Mouse (Mus musculus) hindbrain, embryonic 14.5 days (tissue): ENCODE data around the gene Atxn7. TPM values are rescaled to one million over a fixed set of nuclear protein-coding genes. Genes with fewer than 3 reads are reported as not detected.

Source experiments
- ATAC-seq: fragments of 200-750 bp; cut with Nextera tagmentation; 2 replicates; pipeline ENCODE4 v1.8.0; 2017; ENCODE audit warnings: moderate number of reproducible peaks, mild to moderate bottlenecking, moderate TSS enrichment, moderate library complexity; ENCODE audit not compliant: low FRiP score
- DNase-seq: peaks from one replicate; pipeline ENCODE4 v3.0.0-alpha.2; 2015; ENCODE audit warnings: low spot score
- H3K27ac ChIP-seq: fragments of 300-500 bp; sonication (generic); 2 replicates; pipeline ENCODE4 v1.5.1; 2014; ENCODE audit warnings: mild to moderate bottlenecking, moderate library complexity
- H3K27me3 ChIP-seq: fragments of 300-500 bp; sonication (generic); 2 replicates; pipeline ENCODE4 v1.6.1; 2014; ENCODE audit warnings: mild to moderate bottlenecking, low read length, mixed read lengths; ENCODE audit not compliant: control insufficient read depth, insufficient read depth
- H3K36me3 ChIP-seq: fragments of 300-500 bp; sonication (generic); replicated peaks from 2 replicates; pipeline ENCODE4 v1.6.1; 2014; ENCODE audit not compliant: control insufficient read depth, insufficient read depth
- H3K4me1 ChIP-seq: fragments of 300-500 bp; sonication (generic); replicated peaks from 2 replicates; pipeline ENCODE4 v1.6.1; 2014; ENCODE audit warnings: antibody characterized with exemption, low read length, mixed read lengths; ENCODE audit not compliant: control insufficient read depth, insufficient read depth
- H3K4me2 ChIP-seq: fragments of 300-500 bp; sonication (generic); replicated peaks from 2 replicates; pipeline ENCODE4 v1.6.1; 2014; ENCODE audit warnings: mild to moderate bottlenecking, moderate library complexity
- H3K4me3 ChIP-seq: fragments of 300-500 bp; sonication (generic); replicated peaks from 2 replicates; pipeline ENCODE4 v1.5.1; 2014; ENCODE audit warnings: mild to moderate bottlenecking, low read length
- H3K9ac ChIP-seq: fragments of 300-500 bp; sonication (generic); 2 replicates; pipeline ENCODE4 v1.6.1; 2014
- H3K9me3 ChIP-seq: fragments of 300-500 bp; sonication (generic); 2 replicates; pipeline ENCODE4 v1.6.1; 2016; ENCODE audit warnings: low read length; ENCODE audit not compliant: control insufficient read depth
- WGBS: fragments of 180-500 bp; shearing (Covaris S2); extraction: QIAGEN DNeasy Blood & Tissue Kit; methylation state at CpG from one replicate; pipeline ENCODE4 v1.1.7; 2014; 5-methylcytosine and 5-hydroxymethylcytosine counted together
- polyA plus RNA-seq: library from polyadenylated mRNA; unstranded; fragments of >200 nt; fragmentation: Nextera tagmentation; extraction: Ambion mirVana; gene quantifications from 2 replicates; pipeline ENCODE4 v1.2.1, GENCODE M21; 2014

Gene Atxn7
- polyA plus RNA-seq, 1 experiment from 2014 or later: 5.1 TPM

GRCm38 (mm10) chr14:14012383-14013251 lies 51.4 kb downstream of the Atxn7 start:
- H3K9ac ChIP-seq: peak overlapping the region; percentile 98
- H3K4me2 ChIP-seq: peak overlapping the region; percentile 88
- under 1% methylated on average over 72 of the region's 116 CpGs for WGBS
- H3K4me3 ChIP-seq: peak overlapping the region; percentile 86
- peaks cover 13% of the 10 kb centered on the region for H3K4me1 ChIP-seq
- DNase-seq: peak; percentile 84
- peak overlapping the region; percentile 99 for H3K27ac ChIP-seq
- peaks cover 3% of the 10 kb centered on the region; the same call in 1 of the 2 replicates for H3K36me3 ChIP-seq
- peak; percentile 93 for ATAC-seq
- no peaks in the 10 kb centered on the region for H3K27me3 ChIP-seq
- H3K9me3 ChIP-seq: no peaks in the 10 kb centered on the region

- Histone ChIP-seq H3K27ac (peak overlapping the region; percentile 99), H3K4me3 (peak overlapping the region; percentile 86), H3K36me3 (peaks cover 3% of the 10 kb centered on the region; the same call in 1 of the 2 replicates), H3K4me2 (peak overlapping the region; percentile 88), H3K4me1 (peaks cover 13% of the 10 kb centered on the region), H3K9ac (peak overlapping the region; percentile 98), H3K27me3 (no peaks in the 10 kb centered on the region), H3K9me3 (no peaks in the 10 kb centered on the region)
- DNase-seq: peak; percentile 38
- WGBS: 1% methylated on average over 20 of the region's 27 CpGs
- ATAC-seq: peak; percentile 77
Measured at GRCm38 (mm10) chr14:14013252-14013711, 52.0 kb downstream of the Atxn7 start.

DNA sequence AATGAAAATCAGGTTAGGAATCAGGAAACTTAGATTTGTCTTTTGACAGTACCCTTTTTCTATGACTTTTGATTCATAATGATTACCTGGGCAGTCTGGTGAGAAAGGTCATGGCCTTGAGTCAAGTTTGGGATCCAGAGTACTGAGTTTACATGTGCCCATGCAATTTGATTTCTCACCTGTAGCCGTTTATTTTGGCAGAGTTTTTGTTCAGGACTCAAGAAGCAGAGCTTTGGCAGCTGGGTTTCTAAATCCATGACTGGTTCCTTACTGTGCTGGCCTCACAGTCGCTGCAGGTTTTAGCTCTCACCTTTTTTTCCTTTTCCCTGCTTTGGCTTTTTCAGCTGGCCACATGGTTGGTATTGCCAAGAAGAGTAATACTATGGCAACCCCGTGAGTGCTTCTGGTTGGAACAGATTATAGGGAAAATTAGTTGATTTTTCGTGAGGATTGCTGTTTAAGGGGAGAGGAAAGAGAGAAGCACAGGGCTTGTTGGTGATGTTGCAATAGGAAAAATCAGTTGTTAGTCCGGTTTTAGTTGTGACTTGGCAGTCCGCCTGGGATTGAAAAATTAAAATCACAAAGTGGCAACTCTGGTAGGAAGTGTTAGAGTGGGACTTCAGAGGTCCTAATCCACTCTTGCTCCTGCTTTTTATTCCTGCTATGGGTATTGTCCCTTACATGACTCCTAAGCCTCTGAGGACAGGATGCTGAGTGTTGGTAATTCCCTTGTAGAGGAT lies 53.6 kb downstream of the Atxn7 start:
- Histone ChIP-seq H3K4me3 (no peak overlapping the region), H3K27ac (no peak overlapping the region), H3K4me2 (no peak overlapping the region), H3K9ac (no peak overlapping the region), H3K36me3 (peaks cover 3% of the 10 kb centered on the region; the same call in 1 of the 2 replicates), H3K4me1 (peaks cover 13% of the 10 kb centered on the region), H3K27me3 (no peaks in the 10 kb centered on the region), H3K9me3 (no peaks in the 10 kb centered on the region)
- 88% methylated on average over 6 of the region's 6 CpGs for WGBS
- DNase-seq: no peak
- no peak for ATAC-seq

- H3K27ac ChIP-seq: no peak overlapping the region
- H3K27me3 ChIP-seq: no peaks in the 10 kb centered on the region
- H3K9me3 ChIP-seq: no peaks in the 10 kb centered on the region
- 84% methylated on average over 6 of the region's 6 CpGs for WGBS
- no peaks in the 10 kb centered on the region for H3K4me1 ChIP-seq
- H3K4me2 ChIP-seq: no peak overlapping the region
- H3K4me3 ChIP-seq: no peak overlapping the region
- H3K9ac ChIP-seq: no peak overlapping the region
- DNase-seq: no peak
- peaks cover 7% of the 10 kb centered on the region; the same call in 1 of the 2 replicates for H3K36me3 ChIP-seq
- ATAC-seq: peak; percentile 34; the same call in 1 of the 2 replicates
Measured at GRCm38 (mm10) chr14:14019155-14019894, 58.1 kb downstream of the Atxn7 start.

GRCm38 (mm10) chr14:14021244-14021643 lies 60.0 kb downstream of the Atxn7 start:
- Histone ChIP-seq H3K27me3 (no peaks in the 10 kb centered on the region), H3K9ac (no peak overlapping the region), H3K4me3 (no peak overlapping the region), H3K9me3 (no peaks in the 10 kb centered on the region), H3K36me3 (0 out of 2 replicates have a peak, but pooled peaks cover 5% of the 10 kb centered on the region), H3K27ac (no peak overlapping the region), H3K4me2 (no peak overlapping the region), H3K4me1 (no peaks in the 10 kb centered on the region)
- DNase-seq (no peak), ATAC-seq (no peak)
- 96% methylated on average over 6 of the region's 6 CpGs for WGBS

- no peak overlapping the region for H3K27ac ChIP-seq
- H3K4me1 ChIP-seq: no peaks in the 10 kb centered on the region
- H3K36me3 ChIP-seq: peaks cover 2% of the 10 kb centered on the region; the same call in 1 of the 2 replicates
- no peaks in the 10 kb centered on the region for H3K9me3 ChIP-seq
- no peak overlapping the region for H3K4me2 ChIP-seq
- H3K27me3 ChIP-seq: no peaks in the 10 kb centered on the region
- DNase-seq (no peak), ATAC-seq (no peak)
- no peak overlapping the region for H3K4me3 ChIP-seq
- WGBS: 95% methylated on average over 8 of the region's 8 CpGs
- no peak overlapping the region for H3K9ac ChIP-seq
Measured at GRCm38 (mm10) chr14:14025870-14026269, 64.6 kb downstream of the Atxn7 start.

DNA sequence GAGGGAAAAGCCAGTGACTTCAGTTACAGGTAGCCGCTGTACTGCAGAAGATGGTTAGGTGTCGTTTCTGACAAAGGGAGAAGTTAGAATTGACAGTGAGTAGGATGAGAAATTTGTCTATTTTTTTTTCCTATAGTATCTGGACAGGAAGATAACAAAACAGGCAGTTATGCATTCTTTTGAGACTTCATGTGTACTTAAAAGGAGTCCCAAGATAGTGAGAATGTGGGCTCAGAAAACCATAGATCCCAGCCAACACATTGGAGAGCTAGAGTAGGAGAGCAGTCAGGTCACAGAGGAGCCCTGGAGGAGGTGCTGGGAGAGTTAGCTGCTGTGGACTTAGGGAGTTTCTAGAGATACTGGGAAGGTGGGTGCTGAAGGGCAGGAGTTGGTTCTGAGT lies 69.4 kb downstream of the Atxn7 start:
- Histone ChIP-seq H3K36me3 (peaks cover 7% of the 10 kb centered on the region; the same call in 1 of the 2 replicates), H3K4me2 (no peak overlapping the region), H3K27me3 (no peaks in the 10 kb centered on the region), H3K9ac (no peak overlapping the region), H3K27ac (no peak overlapping the region), H3K4me1 (no peaks in the 10 kb centered on the region), H3K4me3 (no peak overlapping the region), H3K9me3 (no peaks in the 10 kb centered on the region)
- DNase-seq (no peak), ATAC-seq (no peak)
- 96% methylated on average over 2 of the region's 2 CpGs for WGBS

GRCm38 (mm10) chr14:14032842-14033241 lies 71.6 kb downstream of the Atxn7 start:
- Histone ChIP-seq H3K36me3 (peaks cover 7% of the 10 kb centered on the region; the same call in 1 of the 2 replicates), H3K9ac (no peak overlapping the region), H3K9me3 (no peaks in the 10 kb centered on the region), H3K4me1 (no peaks in the 10 kb centered on the region), H3K27me3 (no peaks in the 10 kb centered on the region), H3K4me3 (no peak overlapping the region), H3K4me2 (no peak overlapping the region), H3K27ac (no peak overlapping the region)
- 91% methylated on average over 1 of the region's 1 CpGs for WGBS
- no peak for DNase-seq
- no peak for ATAC-seq
